Mouse (Mus musculus): ENCODE measurements around the gene Duoxa1.

The Duoxa1 gene

DNA sequence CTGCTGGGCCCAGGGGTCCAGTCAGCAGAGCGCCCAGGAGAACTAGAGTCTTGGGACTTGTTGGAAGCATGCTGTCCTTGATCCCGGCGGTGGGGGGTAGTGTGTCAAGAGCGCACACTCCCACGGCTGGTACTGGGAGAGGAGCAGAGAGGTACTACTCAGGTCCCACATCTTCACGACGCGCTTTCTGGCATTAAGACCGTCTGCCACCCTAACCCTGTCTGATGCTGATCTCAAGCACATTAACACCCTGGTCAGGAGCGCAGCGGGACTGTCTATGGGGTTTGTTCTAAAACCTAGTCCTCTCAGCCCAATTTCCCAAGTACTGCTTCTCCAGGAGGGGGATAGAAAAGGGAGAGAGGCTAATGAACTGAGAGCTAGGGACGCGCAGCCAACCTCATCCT, 15.4 kb downstream of the Duoxa1 start, which contains the start of gene Duox2:
Gene Duox2 (minus strand): TSS at position 354 of the 404 bp plus-strand sequence.
- DNase-seq (ENCODE audit: low spot score in 2 of 2) = no peak

DNA sequence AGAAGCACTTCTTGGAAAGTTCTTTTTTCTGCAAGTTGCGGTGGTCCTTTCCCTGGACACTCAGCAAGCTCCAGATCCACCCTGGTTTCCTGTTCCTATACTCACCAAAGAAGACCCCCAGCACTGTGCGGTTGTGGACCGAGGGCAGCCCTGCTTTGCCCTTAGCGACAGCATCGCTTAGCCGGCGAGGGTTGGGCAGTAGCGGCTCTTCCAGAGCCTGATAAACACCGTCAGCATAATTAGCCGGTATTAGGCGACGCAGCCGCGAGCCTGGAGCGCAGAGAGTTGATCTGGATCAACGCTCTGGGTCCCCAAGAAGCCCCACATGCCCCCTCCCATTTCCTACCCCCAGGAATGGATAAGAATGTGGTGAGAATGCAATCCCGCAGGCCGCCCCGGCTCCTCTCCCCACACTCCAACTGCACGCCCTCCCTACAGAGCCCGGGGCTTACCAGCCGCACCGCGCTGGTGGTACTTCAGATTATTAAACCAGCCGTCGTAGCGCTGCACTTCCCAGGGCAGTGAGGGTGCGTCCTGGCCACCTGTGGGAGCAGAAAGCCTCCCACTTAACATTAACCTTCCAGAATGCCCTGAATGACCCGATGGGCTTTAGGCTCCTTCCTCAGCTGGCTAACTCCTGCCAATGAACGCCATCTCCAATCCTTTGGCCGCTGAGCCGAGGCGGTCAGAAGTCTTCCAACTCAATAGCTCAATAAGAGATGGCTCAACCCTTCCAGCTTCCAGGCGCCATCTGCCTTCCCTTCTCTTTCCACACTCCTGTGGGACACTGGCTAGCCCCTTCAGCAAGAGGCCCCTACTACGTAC, 16.0 kb downstream of the Duoxa1 start:
- DNase-seq (ENCODE audit: low spot score in 2 of 2) = no peak

DNA sequence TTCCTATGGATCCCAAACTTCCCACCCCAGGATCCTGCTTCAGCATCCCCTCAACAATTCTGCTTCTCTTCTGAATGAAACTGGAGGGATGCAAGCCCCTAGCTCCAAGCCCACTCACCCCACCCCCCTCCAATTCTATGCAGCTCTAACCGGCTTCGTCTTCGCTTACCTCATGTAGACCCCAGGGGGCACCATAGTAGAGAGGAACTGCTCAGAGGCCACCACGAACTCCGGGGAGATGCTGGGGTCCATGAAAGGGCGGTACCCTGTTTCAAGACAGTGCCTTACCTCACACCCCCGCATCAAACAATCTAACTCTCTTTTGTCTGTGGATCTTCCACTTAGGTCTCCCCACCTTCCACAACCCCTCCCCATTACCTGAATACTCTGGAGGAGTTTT, 18.6 kb downstream of the Duoxa1 start:
- no peak for DNase-seq (ENCODE audit: low spot score in 2 of 2)

DNA sequence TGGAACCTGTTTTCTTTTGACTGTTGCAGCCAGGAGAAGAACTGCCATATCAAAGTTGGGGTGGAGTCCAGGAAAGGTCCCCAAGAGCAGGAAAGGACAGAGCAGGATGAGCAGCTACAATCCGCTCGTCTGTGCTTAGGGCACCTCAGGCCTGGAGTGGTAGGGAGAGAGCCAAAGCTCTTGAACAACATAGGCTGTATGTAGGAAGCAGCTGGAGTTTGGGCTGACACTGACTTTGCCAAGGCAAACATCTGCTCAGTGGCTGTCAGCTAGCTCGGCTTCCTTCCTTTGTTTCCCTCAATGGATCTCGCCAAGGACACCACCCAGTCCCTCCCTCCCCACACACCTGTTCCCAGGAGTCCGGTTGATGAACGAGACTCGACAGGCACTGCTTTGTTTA, 27.4 kb downstream of the Duoxa1 start:
- DNase-seq (ENCODE audit: low spot score in 2 of 2) = no peak

DNA sequence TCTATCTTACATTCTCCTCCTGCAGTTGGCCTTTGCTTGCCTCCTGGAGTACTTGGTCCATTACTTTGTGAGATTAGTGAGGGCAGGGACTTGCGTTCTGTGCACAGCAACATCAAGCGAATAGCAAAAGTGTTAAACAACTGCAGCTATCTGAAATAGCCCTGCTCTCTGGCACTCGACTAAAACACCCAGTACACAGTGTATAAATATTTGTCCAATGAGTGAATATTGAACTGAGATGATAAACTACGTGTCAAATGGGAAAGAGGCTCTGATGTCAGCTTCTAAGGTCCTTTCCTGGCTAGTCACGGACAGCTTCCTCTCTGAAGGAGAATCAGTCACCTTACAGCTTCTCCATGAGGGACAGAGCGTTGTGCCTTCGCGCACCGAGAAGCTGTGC, 29.4 kb downstream of the Duoxa1 start:
- no peak for DNase-seq (ENCODE audit: low spot score in 2 of 2)

DNA sequence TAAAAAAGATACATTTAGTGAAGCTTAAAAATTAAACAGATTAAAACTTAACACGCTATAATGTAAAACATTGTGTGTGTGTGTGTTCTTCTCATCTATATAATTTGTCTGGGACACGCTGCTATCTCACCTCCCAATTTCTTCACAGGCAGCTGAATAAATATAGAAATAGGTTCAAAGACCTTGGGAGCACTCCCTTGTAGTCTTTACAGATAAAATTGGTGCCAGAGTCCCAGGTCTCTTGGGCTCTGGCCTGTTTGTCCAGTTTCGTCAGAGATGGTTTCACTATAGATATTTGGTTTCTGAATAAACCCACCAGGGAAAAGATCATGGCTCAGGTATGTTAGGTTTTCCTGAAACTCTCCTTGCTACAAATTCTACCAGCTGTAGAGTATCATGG, 34.8 kb downstream of the Duoxa1 start:
- no peak for DNase-seq (ENCODE audit: low spot score in 2 of 2)

DNA sequence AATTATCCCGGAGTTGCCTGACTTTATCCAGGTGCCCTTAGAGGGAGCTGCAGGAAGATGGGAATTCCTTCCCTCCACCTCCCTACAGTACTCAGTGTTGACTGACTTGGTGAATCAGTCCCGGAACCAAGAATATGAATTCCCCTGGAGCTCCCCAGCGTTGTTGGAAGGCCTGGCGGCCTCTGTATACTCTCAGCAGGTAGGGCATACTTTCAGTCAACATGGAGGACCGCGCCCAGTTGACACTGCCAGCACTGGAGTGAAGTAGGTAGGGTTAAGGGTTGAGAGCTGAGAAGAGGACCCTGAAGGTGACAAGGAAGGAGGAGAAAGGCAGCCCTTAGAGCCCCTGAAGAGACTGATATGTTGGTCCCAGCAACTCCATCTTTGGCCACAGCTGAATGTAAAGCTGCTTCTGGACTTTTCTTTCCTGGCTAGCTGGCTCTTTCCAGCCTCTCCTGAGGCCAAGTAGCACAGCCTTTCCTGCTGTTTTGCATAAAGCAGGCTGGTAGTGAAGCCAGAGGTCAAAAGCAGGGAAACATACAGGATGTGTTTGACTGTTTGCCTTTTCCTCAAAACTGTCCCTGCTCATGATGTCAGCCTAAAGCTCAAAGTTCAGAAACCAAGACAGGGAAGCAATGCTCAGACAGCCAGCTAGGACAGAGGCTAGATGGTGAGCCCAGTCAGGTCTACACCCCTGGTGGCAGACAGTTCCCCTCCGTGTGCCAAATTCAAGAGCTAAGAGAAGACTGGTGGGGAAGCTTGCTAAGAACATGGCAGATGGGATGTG, 46.9 kb downstream of the Duoxa1 start:
- DNase-seq (ENCODE audit: low spot score in 2 of 2) = no peak

DNA sequence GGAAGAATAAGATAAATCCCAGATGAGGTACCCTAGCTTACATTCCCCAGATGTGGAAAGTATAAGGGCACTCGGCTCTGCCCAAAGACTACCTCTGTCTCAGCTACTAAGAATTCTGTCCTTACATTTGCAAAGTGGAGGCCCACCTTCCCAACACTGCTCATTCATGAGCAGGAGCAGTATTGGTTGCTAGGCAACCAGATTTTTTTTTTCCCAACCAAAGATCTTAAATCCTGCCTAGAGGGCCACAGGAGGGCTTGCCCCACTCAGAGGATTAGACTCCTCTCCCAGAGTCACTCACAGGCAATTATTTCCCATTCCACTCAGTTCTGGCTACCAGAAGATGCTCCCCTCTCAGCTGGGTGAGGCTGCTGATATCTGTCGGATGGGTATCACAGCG, 48.8 kb downstream of the Duoxa1 start:
- DNase-seq (ENCODE audit: low spot score in 2 of 2) = no peak

DNA sequence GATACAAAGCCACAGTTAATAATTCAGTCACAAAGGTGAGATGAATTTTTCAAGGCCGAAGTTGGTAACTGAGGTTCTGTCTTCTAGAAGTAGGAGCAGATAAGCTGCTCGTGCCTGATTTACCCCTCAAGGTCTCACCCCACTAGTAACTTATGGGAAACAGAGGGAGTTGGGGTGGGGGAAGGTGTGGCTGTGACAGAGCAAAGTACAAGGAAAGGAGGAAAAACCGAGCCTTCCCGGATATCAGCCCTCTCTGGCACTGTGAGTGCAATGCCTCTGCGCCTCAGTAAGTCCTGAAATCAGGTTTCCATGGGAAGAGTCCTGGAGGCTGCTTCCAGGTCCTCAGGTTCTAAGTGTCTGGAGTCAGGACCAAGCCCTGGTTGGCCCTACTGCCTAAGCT, 52.8 kb downstream of the Duoxa1 start:
- DNase-seq (ENCODE audit: low spot score in 2 of 2) = no peak

DNA sequence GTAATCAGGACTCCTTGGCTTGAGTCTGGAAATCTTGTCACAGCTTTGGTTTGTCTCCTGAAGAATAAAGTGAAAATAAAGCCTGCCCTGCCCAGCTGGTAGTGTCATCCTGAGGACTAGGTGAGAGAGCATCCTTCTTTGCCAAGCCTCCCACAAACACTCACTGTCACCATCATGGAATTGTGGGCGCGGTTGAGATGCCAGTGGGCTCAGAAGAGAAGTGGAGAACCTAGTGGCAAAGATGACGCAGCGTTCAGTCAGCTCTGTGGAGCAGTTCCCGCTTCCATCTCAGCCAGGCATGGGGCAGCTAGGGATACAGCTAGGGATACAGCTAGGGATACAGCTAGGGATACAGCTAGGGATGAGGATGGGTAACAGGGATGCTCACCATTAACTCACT, 57.5 kb downstream of the Duoxa1 start:
- DNase-seq (ENCODE audit: low spot score in 2 of 2) = no peak

All from urinary bladder, postnatal 36 days (tissue).